Mouse (Mus musculus) liver, postnatal 0 days (tissue): ENCODE measurements at regions not wholly inside any gene's neighbourhood (a gene's known extent, or its start where the extent isn't known, plus 50 kb on each side); places are given as distances from the start of the nearest gene placed in this dataset.

Source experiments
- ATAC-seq: fragments of 200-750 bp; cut with Nextera tagmentation; 2 replicates; pipeline ENCODE4 v1.8.0; 2017; ENCODE audit warnings: mild to moderate bottlenecking, moderate library complexity
- DNase-seq: peaks from one replicate; pipeline ENCODE4 v3.0.0-alpha.2; 2016
- H3K27ac ChIP-seq: fragments of 300-500 bp; sonication (generic); 2 replicates; pipeline ENCODE4 v1.5.1; 2014; ENCODE audit warnings: antibody characterized with exemption, moderate library complexity, mild to moderate bottlenecking, low read depth
- H3K27me3 ChIP-seq: fragments of 300-500 bp; sonication (generic); 2 replicates; pipeline ENCODE4 v1.6.1; 2014; ENCODE audit warnings: low read length, control low read depth, mixed read lengths; ENCODE audit not compliant: insufficient read depth
- H3K36me3 ChIP-seq: fragments of 300-500 bp; sonication (generic); replicated peaks from 2 replicates; pipeline ENCODE4 v1.6.1; 2014; ENCODE audit warnings: mild to moderate bottlenecking, control low read depth, low read length, moderate library complexity, mixed read lengths; ENCODE audit not compliant: insufficient read depth
- H3K4me1 ChIP-seq: fragments of 300-500 bp; sonication (generic); 2 replicates; pipeline ENCODE4 v1.6.1; 2014; ENCODE audit warnings: antibody characterized with exemption, mild to moderate bottlenecking, control low read depth; ENCODE audit not compliant: insufficient read depth
- H3K4me2 ChIP-seq: fragments of 300-500 bp; sonication (generic); 2 replicates; pipeline ENCODE4 v1.6.1; 2014; ENCODE audit warnings: low read depth, mild to moderate bottlenecking, low read length, moderate library complexity, mixed read lengths
- H3K4me3 ChIP-seq: fragments of 300-500 bp; sonication (generic); 2 replicates; pipeline ENCODE4 v1.5.1; 2014; ENCODE audit warnings: low read depth, low read length
- H3K9ac ChIP-seq: fragments of 300-500 bp; sonication (generic); replicated peaks from 2 replicates; pipeline ENCODE4 v1.6.1; 2014; ENCODE audit warnings: mild to moderate bottlenecking, moderate library complexity
- H3K9me3 ChIP-seq: fragments of 300-500 bp; sonication (generic); 2 replicates; pipeline ENCODE4 v1.6.1; 2016; ENCODE audit warnings: mild to moderate bottlenecking, control low read depth, low read length, mixed read lengths
- CTCF ChIP-seq: sonication (generic); IDR thresholded peaks from 2 replicates; pipeline ENCODE4 v1.5.1; 2016; ENCODE audit warnings: antibody characterized with exemption, low read depth
- EP300 ChIP-seq: IDR thresholded peaks from 2 replicates; pipeline ENCODE4 v1.6.1; 2016; ENCODE audit warnings: antibody characterized with exemption, low read depth, mild to moderate bottlenecking
- WGBS: fragments of 180-500 bp; shearing (Covaris S2); extraction: QIAGEN DNeasy Blood & Tissue Kit; methylation state at CpG from one replicate; pipeline ENCODE4 v1.1.7; 2014; ENCODE audit not compliant: insufficient replicate concordance; 5-methylcytosine and 5-hydroxymethylcytosine counted together

DNA sequence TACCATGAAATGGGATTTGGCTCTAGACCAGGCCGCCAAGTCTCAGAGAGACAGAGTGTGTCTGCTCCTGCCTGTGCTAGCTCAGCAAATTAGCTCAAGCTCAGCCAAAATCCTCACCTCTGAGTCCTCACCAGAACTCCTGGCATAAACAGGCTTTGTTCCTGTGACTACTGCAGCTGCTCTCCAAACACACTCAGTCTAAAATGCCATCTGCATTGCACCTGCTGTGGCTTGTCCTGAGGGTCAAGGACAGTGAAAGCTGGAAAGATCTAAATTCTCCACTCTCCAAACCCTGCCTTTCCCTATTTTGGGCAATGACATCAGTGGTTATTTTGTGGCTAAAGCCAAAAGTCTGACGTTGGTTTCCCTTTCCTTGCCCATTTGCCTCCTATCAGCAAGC lies 570.9 kb upstream of the Gm21961 start:
- Histone ChIP-seq H3K36me3 (no peaks in the 10 kb centered on the region), H3K4me2 (no peak overlapping the region), H3K4me1 (no peaks in the 10 kb centered on the region), H3K9me3 (no peaks in the 10 kb centered on the region), H3K4me3 (no peak overlapping the region), H3K9ac (no peak overlapping the region), H3K27ac (no peak overlapping the region), H3K27me3 (no peaks in the 10 kb centered on the region)
- TF ChIP-seq EP300 (no peak), CTCF (no peak)
- ATAC-seq (no peak), DNase-seq (no peak)
- WGBS = 61% methylated on average over 2 of the region's 2 CpGs

DNA sequence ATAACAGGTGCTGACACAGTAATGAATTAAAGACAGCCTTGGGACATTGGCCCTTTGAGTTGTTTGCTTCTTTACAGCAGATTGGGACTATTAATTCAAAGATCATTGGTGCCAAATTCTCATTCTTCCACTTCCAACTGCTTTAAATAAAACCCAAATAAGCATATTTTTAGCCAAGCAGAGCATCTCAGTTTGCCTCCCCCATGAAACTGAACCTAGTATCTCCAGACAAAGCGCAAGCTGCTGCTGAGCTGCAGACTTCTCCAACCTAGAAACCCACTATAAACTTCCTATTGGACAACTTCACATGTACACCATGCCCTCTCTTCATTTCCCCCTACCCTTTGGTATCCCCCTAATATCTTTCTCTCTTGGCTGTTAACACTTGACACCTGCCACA lies 564.6 kb upstream of the Gm21961 start:
- H3K27me3 ChIP-seq = no peaks in the 10 kb centered on the region
- H3K36me3 ChIP-seq = no peaks in the 10 kb centered on the region
- H3K4me3 ChIP-seq = no peak overlapping the region
- DNase-seq = no peak
- TF ChIP-seq CTCF (no peak), EP300 (no peak)
- H3K9me3 ChIP-seq = no peaks in the 10 kb centered on the region
- ATAC-seq = no peak
- H3K4me2 ChIP-seq = no peak overlapping the region
- no peak overlapping the region for H3K9ac ChIP-seq
- 77% methylated on average over 1 of the region's 1 CpGs for WGBS
- H3K4me1 ChIP-seq = no peaks in the 10 kb centered on the region
- no peak overlapping the region for H3K27ac ChIP-seq

- 72% methylated on average over 2 of the region's 2 CpGs for WGBS
- Histone ChIP-seq H3K27ac (no peak overlapping the region), H3K4me3 (no peak overlapping the region)
These were observed 553.2 kb upstream of the Gm21961 start for GRCm38 (mm10) chr15:65567931-65568330.

DNA sequence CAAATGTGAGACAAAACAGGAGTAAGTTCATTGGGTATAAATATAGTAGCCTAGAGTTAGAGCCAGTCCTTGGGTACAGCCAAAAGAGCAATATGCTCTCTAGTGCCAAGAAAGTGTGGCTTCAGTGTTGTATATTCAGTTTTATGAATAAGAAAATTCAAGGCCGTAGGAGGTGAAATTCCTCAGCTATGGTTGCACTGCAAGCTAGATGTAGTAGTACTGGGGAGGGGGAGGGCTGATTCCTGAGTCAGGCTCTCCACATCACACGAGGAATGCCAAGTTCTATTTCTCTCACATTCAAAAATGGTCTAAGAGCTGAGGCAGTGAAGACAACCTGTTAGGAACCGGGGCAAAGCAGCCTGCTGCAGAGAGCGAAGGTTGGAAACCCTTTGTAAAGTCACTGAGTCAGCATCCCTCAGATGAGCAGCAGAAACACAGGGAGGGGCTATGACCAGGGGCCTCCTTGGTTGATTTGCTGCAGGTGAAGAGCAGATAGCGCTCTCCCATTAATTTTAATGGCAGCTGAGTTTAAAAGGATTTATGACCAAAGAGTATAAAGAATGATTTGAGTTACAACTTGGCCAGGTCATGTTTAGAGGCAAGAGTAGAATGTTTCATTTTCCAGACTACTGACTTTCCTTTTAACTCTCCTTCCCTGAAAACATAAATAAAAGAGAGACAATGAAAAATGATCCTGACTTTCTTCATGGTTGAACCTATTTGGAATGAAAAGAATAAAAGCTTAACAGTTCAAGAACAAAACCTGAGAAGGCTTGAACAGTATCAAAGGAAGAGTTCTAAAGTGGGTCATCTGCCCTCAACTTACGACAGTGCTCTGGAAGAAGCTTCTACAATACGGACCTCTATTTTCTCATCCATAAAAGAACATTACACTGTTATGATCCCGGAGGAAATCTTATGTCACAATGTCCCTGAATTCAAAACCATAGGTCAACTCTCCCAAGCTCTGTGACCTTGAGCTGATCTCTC lies 543.4 kb upstream of the Gm21961 start:
- no peaks in the 10 kb centered on the region for H3K27me3 ChIP-seq
- no peak for ATAC-seq
- H3K4me3 ChIP-seq = no peak overlapping the region
- H3K4me2 ChIP-seq = no peak overlapping the region
- H3K9ac ChIP-seq = no peak overlapping the region
- DNase-seq = no peak
- no peak for TF ChIP-seq CTCF
- TF ChIP-seq EP300 = no peak
- H3K4me1 ChIP-seq = no peaks in the 10 kb centered on the region
- H3K9me3 ChIP-seq = no peaks in the 10 kb centered on the region
- no peak overlapping the region for H3K27ac ChIP-seq
- no peaks in the 10 kb centered on the region for H3K36me3 ChIP-seq
- whole genome bisulfite sequencing = 72% methylated on average over 8 of the region's 8 CpGs

More at GRCm38 (mm10) chr15:65567931-65568330, 553.2 kb upstream of the Gm21961 start:
- no peaks in the 10 kb centered on the region for H3K9me3 ChIP-seq
- no peaks in the 10 kb centered on the region for H3K4me1 ChIP-seq
- H3K36me3 ChIP-seq = no peaks in the 10 kb centered on the region
- DNase-seq (no peak), ATAC-seq (no peak)
- no peaks in the 10 kb centered on the region for H3K27me3 ChIP-seq
- H3K9ac ChIP-seq = no peak overlapping the region
- H3K4me2 ChIP-seq = no peak overlapping the region
- no peak for TF ChIP-seq CTCF
- no peak for TF ChIP-seq EP300

DNA sequence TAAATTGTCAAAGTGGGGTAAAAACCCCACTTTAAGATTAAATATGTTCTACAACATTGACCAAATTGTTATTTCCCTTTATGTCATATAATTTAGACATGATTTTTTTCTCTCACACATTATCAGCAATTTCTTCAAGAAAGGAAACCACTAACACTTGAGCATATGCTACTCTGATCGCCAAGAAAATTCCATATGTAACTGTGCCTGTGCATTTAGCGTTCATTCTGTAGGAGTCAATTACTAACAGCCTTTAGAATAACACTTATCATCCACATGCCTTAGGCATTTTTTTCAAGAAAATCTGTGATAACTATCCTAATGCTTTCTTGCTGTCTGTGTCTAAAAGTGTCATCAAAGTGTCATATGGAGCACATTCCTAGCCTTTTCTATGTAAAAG lies 534.3 kb upstream of the Gm21961 start:
- no peak for ATAC-seq
- no peak overlapping the region for H3K4me3 ChIP-seq
- no peak overlapping the region for H3K9ac ChIP-seq
- no peaks in the 10 kb centered on the region for H3K4me1 ChIP-seq
- TF ChIP-seq CTCF (no peak), EP300 (no peak)
- H3K4me2 ChIP-seq = no peak overlapping the region
- no peaks in the 10 kb centered on the region for H3K27me3 ChIP-seq
- DNase-seq = no peak
- H3K9me3 ChIP-seq = no peaks in the 10 kb centered on the region
- no peak overlapping the region for H3K27ac ChIP-seq
- no peaks in the 10 kb centered on the region for H3K36me3 ChIP-seq
- 66% methylated on average over 2 of the region's 2 CpGs for WGBS

DNA sequence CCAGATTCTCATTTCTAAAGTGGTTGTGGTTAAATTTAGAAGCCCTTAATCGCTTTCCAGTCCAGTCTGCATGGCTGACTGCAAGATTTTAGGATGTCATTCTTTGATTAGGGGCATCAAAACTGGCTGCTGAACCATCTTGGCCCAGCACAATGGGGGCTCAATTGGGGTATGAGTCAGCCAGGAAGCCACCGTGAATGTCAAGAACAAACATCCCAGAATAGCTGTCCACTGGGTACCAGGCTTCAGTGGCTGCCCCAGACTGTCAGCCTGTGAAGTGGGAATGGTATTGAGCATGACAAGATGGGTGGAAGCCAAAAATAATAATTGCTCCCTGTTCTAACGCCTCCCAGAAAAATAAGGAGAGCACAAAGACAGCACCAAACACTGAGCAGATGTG lies 520.9 kb upstream of the Gm21961 start:
- ATAC-seq (no peak), DNase-seq (no peak)
- H3K36me3 ChIP-seq = no peaks in the 10 kb centered on the region
- TF ChIP-seq CTCF (no peak), EP300 (no peak)
- no peak overlapping the region for H3K9ac ChIP-seq
- H3K27ac ChIP-seq = no peak overlapping the region
- no peaks in the 10 kb centered on the region for H3K4me1 ChIP-seq
- H3K4me2 ChIP-seq = no peak overlapping the region
- no peak overlapping the region for H3K4me3 ChIP-seq
- no peaks in the 10 kb centered on the region for H3K27me3 ChIP-seq
- WGBS = 45% methylated on average over 3 of the region's 3 CpGs
- no peaks in the 10 kb centered on the region for H3K9me3 ChIP-seq
